Mouse (Mus musculus): ENCODE data around the gene Herc3. TPM values are rescaled to one million over a fixed set of nuclear protein-coding genes. Genes with fewer than 3 reads are reported as not detected.

The Herc3 gene
- total and polyA plus RNA-seq, 3 experiments: 1.9 to 5.7 TPM; not detected in 1

DNA sequence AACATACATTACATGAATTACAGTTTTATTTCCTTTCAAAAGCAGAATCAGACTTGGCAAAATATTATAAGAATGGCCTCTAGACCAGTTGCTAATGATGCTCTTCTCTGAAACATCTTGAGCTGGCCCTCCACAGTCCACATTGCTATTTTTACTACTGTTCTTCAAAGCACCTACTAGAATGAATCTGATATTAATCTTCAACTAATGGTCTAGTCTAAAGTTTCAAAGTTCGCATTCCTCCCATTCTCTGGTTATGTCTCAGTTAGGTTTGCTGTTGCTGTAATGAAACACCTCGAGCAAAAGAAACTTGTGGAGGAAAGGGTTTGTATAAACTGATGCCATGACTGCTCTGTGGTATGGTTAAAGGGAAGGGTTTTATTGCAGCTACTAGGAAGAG, 5.6 kb upstream of the Herc3 start:
- Histone ChIP-seq H3K27me3 (ENCODE audit: control insufficient read depth in 1 of 2, insufficient read depth in 2 of 2, low read length in 2 of 2) (no peaks in the 10 kb centered on the region; a peak in 1 of 4 replicates), H3K9me3 (replicated peaks; ENCODE audit: insufficient read depth, low read length) (no peaks in the 10 kb centered on the region), H3K36me3 (ENCODE audit: control insufficient read depth in 1 of 2, insufficient read depth in 2 of 2, low read length in 2 of 2) (no peaks in the 10 kb centered on the region), H3K9ac (ENCODE audit: control insufficient read depth, low read depth, low read length, poor library complexity, severe bottlenecking) (no peak overlapping the region), H3K4me1 (ENCODE audit: control insufficient read depth in 1 of 2, insufficient read depth in 2 of 2, low read length in 2 of 2) (no peaks in the 10 kb centered on the region), H3K79me2 (ENCODE audit: control insufficient read depth, insufficient read depth, low read length, poor library complexity) (no peaks in the 10 kb centered on the region), H3K4me3 (ENCODE audit: control insufficient read depth in 1 of 2, insufficient read depth in 1 of 2, low read depth in 2 of 2, low read length in 2 of 2) (no peak overlapping the region), H3K27ac (ENCODE audit: control insufficient read depth, low read depth, low read length) (no peak overlapping the region)
- DNase-seq (ENCODE audit: low read depth, low spot score): no peak
- no peak for TF ChIP-seq HCFC1 (IDR thresholded peaks at IDR 0.05; ENCODE audit: low read depth, low read length)
- TF ChIP-seq BHLHE40 (IDR thresholded peaks at IDR 0.05; ENCODE audit: borderline replicate concordance, low read depth, low read length): no peak
- TF ChIP-seq KAT2A (conservative IDR thresholded peaks at IDR 0.05; ENCODE audit: low read depth, low read length): no peak
- no peak for TF ChIP-seq NELFE (IDR thresholded peaks at IDR 0.05; ENCODE audit: low read depth, low read length)
- TF ChIP-seq JUND (IDR thresholded peaks at IDR 0.05; ENCODE audit: low read depth, low read length): no peak
- no peak for TF ChIP-seq CHD2 (IDR thresholded peaks at IDR 0.05; ENCODE audit: low read length)
- no peak for TF ChIP-seq POLR2AphosphoS2 (IDR thresholded peaks at IDR 0.05; ENCODE audit: low read length)
- no peak for TF ChIP-seq TCF12 (IDR thresholded peaks at IDR 0.05; ENCODE audit: low read depth, low read length)
- no peak for TF ChIP-seq ELF1 (IDR thresholded peaks at IDR 0.05; ENCODE audit: low read depth, low read length)
- TF ChIP-seq ZNF384 (IDR thresholded peaks at IDR 0.05; ENCODE audit: low read depth, low read length): no peak
- no peak for TF ChIP-seq CTCF (IDR thresholded peaks at IDR 0.05 in 2 of 3, conservative IDR thresholded peaks at IDR 0.05 in 1 of 3; ENCODE audit: control insufficient read depth in 1 of 3, insufficient read depth in 1 of 3, low read depth in 2 of 3, low read length in 3 of 3, poor library complexity in 1 of 3, severe bottlenecking in 1 of 3)

DNA sequence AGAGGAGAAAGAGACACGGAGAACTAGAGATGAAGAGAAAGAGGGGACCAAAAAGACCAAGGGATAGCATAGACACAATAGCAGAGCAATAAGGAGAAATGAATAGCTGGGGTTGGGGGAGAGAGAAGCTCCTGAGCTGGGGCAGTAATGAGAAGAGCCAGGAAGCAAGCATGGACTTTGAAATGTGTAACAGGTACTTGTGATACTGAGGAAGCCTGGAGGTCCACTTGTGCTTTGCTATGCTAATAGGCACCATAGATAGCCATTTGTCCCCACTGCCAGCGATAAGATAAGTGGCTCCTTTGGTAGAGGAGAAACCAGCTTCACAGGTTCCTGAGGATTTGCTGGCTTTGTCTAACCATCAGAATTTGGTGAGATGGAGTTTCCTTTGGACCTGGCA, 5.2 kb upstream of the Herc3 start:
- no peaks in the 10 kb centered on the region for H3K79me2 ChIP-seq (ENCODE audit: control insufficient read depth, insufficient read depth, low read length, poor library complexity)
- no peaks in the 10 kb centered on the region; a peak in 1 of 4 replicates for H3K27me3 ChIP-seq (ENCODE audit: control insufficient read depth in 1 of 2, insufficient read depth in 2 of 2, low read length in 2 of 2)
- H3K36me3 ChIP-seq (ENCODE audit: control insufficient read depth in 1 of 2, insufficient read depth in 2 of 2, low read length in 2 of 2): no peaks in the 10 kb centered on the region
- no peak overlapping the region for H3K9ac ChIP-seq (ENCODE audit: control insufficient read depth, low read depth, low read length, poor library complexity, severe bottlenecking)
- H3K9me3 ChIP-seq (replicated peaks; ENCODE audit: insufficient read depth, low read length): no peaks in the 10 kb centered on the region
- H3K4me1 ChIP-seq (ENCODE audit: control insufficient read depth in 1 of 2, insufficient read depth in 2 of 2, low read length in 2 of 2): no peaks in the 10 kb centered on the region
- DNase-seq (ENCODE audit: low read depth, low spot score): no peak
- no peak overlapping the region for H3K27ac ChIP-seq (ENCODE audit: control insufficient read depth, low read depth, low read length)
- TF ChIP-seq NRF1 (IDR thresholded peaks at IDR 0.05; ENCODE audit: insufficient read depth, low read depth, low read length, poor library complexity, severe bottlenecking): no peak
- no peak for TF ChIP-seq CHD1 (IDR thresholded peaks at IDR 0.05; ENCODE audit: low read depth, low read length)
- TF ChIP-seq MYB (IDR thresholded peaks at IDR 0.05; ENCODE audit: low read depth, low read length): no peak
- TF ChIP-seq JUND (IDR thresholded peaks at IDR 0.05; ENCODE audit: low read depth, low read length): no peak
- no peak for TF ChIP-seq MXI1 (IDR thresholded peaks at IDR 0.05; ENCODE audit: low read depth, low read length)
- H3K4me3 ChIP-seq (ENCODE audit: control insufficient read depth in 1 of 2, insufficient read depth in 1 of 2, low read depth in 2 of 2, low read length in 2 of 2): no peak overlapping the region

DNA sequence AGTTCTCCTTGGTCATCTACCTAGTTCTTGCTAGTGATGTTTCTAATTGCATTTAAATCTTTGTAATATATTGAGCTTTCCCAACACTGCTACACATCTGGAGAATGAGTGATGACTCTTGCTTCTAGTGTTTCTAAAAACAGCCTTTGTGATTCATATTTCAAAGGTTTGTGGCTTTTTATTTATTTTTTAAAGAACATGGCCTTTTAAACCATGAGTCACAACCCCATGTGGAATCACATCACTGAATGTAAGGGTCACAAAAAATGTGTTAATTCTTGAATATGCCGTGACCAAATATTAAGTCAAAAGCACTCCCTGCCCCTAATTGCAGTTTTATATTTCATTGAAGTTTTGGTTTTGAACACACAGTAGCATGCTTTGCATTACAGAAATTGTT, 2.7 kb upstream of the Herc3 start:
- H3K4me3 ChIP-seq (ENCODE audit: control insufficient read depth in 1 of 2, insufficient read depth in 1 of 2, low read depth in 2 of 2, low read length in 2 of 2): no peak overlapping the region
- no peak overlapping the region for H3K9ac ChIP-seq (ENCODE audit: control insufficient read depth, low read depth, low read length, poor library complexity, severe bottlenecking)
- no peaks in the 10 kb centered on the region; a peak in 1 of 4 replicates for H3K27me3 ChIP-seq (ENCODE audit: control insufficient read depth in 1 of 2, insufficient read depth in 2 of 2, low read length in 2 of 2)
- no peak for DNase-seq (ENCODE audit: low read depth, low spot score)
- H3K9me3 ChIP-seq (replicated peaks; ENCODE audit: insufficient read depth, low read length): no peaks in the 10 kb centered on the region
- H3K36me3 ChIP-seq (ENCODE audit: control insufficient read depth in 1 of 2, insufficient read depth in 2 of 2, low read length in 2 of 2): peaks cover 0 to 3% of the 10 kb centered on the region in 2 experiments; a peak in 1 of 4 replicates
- peaks cover 0 to 3% of the 10 kb centered on the region in 2 experiments; a peak in 2 of 4 replicates for H3K4me1 ChIP-seq (ENCODE audit: control insufficient read depth in 1 of 2, insufficient read depth in 2 of 2, low read length in 2 of 2)
- TF ChIP-seq HCFC1 (IDR thresholded peaks at IDR 0.05; ENCODE audit: low read depth, low read length): no peak
- TF ChIP-seq CHD2 (IDR thresholded peaks at IDR 0.05; ENCODE audit: low read length): no peak
- no peaks in the 10 kb centered on the region for H3K79me2 ChIP-seq (ENCODE audit: control insufficient read depth, insufficient read depth, low read length, poor library complexity)
- H3K27ac ChIP-seq (ENCODE audit: control insufficient read depth, low read depth, low read length): no peak overlapping the region

All from MEL (cell line).